21 mouse cellular contexts compared by ENCODE assay signal in the genomic region with DNA sequence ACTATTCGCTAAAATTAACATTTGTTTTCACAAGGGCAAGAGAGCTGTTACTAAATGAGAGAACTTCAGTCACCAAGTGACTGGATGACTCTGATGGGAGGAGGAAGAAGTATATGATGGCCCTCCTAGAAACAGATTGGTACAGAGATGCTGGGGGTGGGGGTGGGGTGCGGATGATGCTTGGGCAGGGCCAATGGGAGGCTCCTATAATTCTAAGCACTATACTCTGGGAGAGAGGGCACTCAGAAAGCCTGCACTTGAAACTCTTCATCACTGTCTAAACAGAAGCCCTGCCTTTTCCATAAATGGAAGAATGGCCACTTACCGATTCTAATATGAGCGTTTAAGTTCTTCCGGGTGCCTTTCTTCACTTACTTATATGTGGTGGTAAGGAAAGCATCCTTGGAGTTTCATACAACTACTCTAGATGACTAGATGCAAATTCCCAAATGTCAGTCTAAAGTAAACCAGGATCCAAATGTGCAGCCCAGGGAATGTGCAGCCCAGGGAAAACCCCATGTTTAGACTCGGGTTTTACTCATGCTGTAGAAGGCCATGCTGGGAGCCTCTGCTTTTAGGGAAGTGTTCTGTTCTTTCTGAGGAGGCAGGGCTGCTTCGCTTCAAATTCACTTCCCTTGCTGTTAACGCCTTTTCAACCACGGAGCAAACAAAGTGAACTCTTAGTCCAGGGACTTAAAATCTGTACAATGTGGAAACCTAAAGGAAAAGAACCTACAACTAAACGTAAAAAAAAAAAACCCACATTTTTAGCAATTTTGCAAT.
DNase-seq lines count a peak whose midpoint lies in the region; ATAC-seq and TF ChIP-seq lines count a peak whose summit lies in the region.
"Had no signal": no experiment of that assay in that cellular context is flagged by ENCODE, and none has a peak within 500 bp of the region (broad histone marks: within the 10 kb centered on the region; RNA-seq: fewer than 3 reads in every experiment).

No protein-coding gene starts in this region.

- H3K4me1 ChIP-seq in heart, embryonic 11.5 days (ENCODE audit: control insufficient read depth, insufficient read depth, low read length), result peaks cover 22% of the 10 kb centered on the region
- no peaks in the 10 kb centered on the region for H3K4me1 ChIP-seq in intestine, embryonic 16.5 days (ENCODE audit: control insufficient read depth, insufficient read depth, low read length)
- no peaks in the 10 kb centered on the region for H3K4me1 ChIP-seq in intestine, postnatal 0 days (replicated peaks; ENCODE audit: control insufficient read depth, insufficient read depth, low read length)
- peaks cover 6% of the 10 kb centered on the region for H3K4me1 ChIP-seq in stomach, embryonic 14.5 days (ENCODE audit: control insufficient read depth, insufficient read depth, low read length)
- H3K4me1 ChIP-seq: embryonic facial prominence, embryonic 10.5 days; forebrain, embryonic 12.5 days; hindbrain, embryonic 12.5 days; liver, embryonic 12.5 days had no signal

- 0 out of 2 replicates have a peak, but pooled peaks have one; percentile 57 for ATAC-seq in heart, embryonic 11.5 days (replicated peaks; ENCODE audit: insufficient number of reproducible peaks, low FRiP score, low TSS enrichment)
- ATAC-seq in intestine, embryonic 16.5 days, result peak; percentile 46; the same call in 1 of the 2 replicates
- ATAC-seq in intestine, postnatal 0 days, result no peak
- peak; percentile 80 for ATAC-seq in granulocyte monocyte progenitor cell, adult 5-6 weeks (replicated peaks; ENCODE audit: poor library complexity, severe bottlenecking)
- no peak; the same call in 1 of the 2 replicates for ATAC-seq in stomach, embryonic 14.5 days (ENCODE audit: insufficient number of reproducible peaks, insufficient read depth, low FRiP score, low read depth)
- ATAC-seq: liver, embryonic 12.5 days had no signal

- TF ChIP-seq CTCF in intestine, postnatal 0 days (IDR thresholded peaks at IDR 0.05; ENCODE audit: low read depth), result no peak

- no peaks in the 10 kb centered on the region for H3K9me3 ChIP-seq in heart, embryonic 11.5 days (replicated peaks; ENCODE audit: control insufficient read depth, low read length)
- H3K9me3 ChIP-seq in intestine, embryonic 16.5 days (ENCODE audit: control insufficient read depth, low read length), result no peaks in the 10 kb centered on the region
- H3K9me3 ChIP-seq in intestine, postnatal 0 days (ENCODE audit: control insufficient read depth), result no peaks in the 10 kb centered on the region
- H3K9me3 ChIP-seq in stomach, embryonic 14.5 days (ENCODE audit: control insufficient read depth, low read depth, low read length), result no peaks in the 10 kb centered on the region
- H3K9me3 ChIP-seq: embryonic facial prominence, embryonic 10.5 days; forebrain, embryonic 12.5 days; hindbrain, embryonic 12.5 days; limb, embryonic 12.5 days; liver, embryonic 12.5 days had no signal

- no peak overlapping the region for H3K4me3 ChIP-seq in heart, embryonic 11.5 days (ENCODE audit: low read depth, low read length)
- no peak overlapping the region for H3K4me3 ChIP-seq in intestine, embryonic 16.5 days (ENCODE audit: low read length)
- no peak overlapping the region for H3K4me3 ChIP-seq in intestine, postnatal 0 days (ENCODE audit: low read depth, low read length)
- H3K4me3 ChIP-seq in stomach, embryonic 14.5 days (ENCODE audit: low read depth, low read length), result no peak overlapping the region
- H3K4me3 ChIP-seq: embryonic facial prominence, embryonic 10.5 days; forebrain, embryonic 12.5 days; hindbrain, embryonic 12.5 days; limb, embryonic 12.5 days; liver, embryonic 12.5 days had no signal

- peak overlapping the region; percentile 31; the same call in 1 of the 2 replicates for H3K4me2 ChIP-seq in heart, embryonic 11.5 days
- no peak overlapping the region for H3K4me2 ChIP-seq in intestine, embryonic 16.5 days (ENCODE audit: low read depth, low read length)
- H3K4me2 ChIP-seq in intestine, postnatal 0 days (replicated peaks; ENCODE audit: low read depth), result no peak overlapping the region
- no peak overlapping the region for H3K4me2 ChIP-seq in stomach, embryonic 14.5 days (replicated peaks; ENCODE audit: low read depth, low read length)
- H3K4me2 ChIP-seq: forebrain, embryonic 12.5 days; hindbrain, embryonic 12.5 days; limb, embryonic 12.5 days; liver, embryonic 12.5 days; midbrain, embryonic 11.5 days had no signal

- H3K36me3 ChIP-seq in heart, embryonic 11.5 days (ENCODE audit: control insufficient read depth, insufficient read depth, low read length), result no peaks in the 10 kb centered on the region
- H3K36me3 ChIP-seq in intestine, embryonic 16.5 days (ENCODE audit: control insufficient read depth, insufficient read depth, low read length), result no peaks in the 10 kb centered on the region
- no peaks in the 10 kb centered on the region for H3K36me3 ChIP-seq in intestine, postnatal 0 days (ENCODE audit: control insufficient read depth, insufficient read depth)
- H3K36me3 ChIP-seq in stomach, embryonic 14.5 days (ENCODE audit: control insufficient read depth, insufficient read depth, low read length), result no peaks in the 10 kb centered on the region
- H3K36me3 ChIP-seq: embryonic facial prominence, embryonic 10.5 days; forebrain, embryonic 12.5 days; hindbrain, embryonic 12.5 days; limb, embryonic 12.5 days; liver, embryonic 12.5 days had no signal

- DNase-seq in heart, postnatal 36 days, result no peak
- no peak for DNase-seq in thymus, postnatal 10 days (ENCODE audit: low spot score in 2 of 2)
- no peak for DNase-seq in kidney, adult 9 months
- DNase-seq: adrenal gland, postnatal 36 days; cerebellum, adult 8-10 months; gastrocnemius, postnatal 25 days; lung, adult 2 months; lung, postnatal 4 days; spleen, adult 18-20 months; thymus, postnatal 25 days had no signal

- intact Hi-C loops in heart, postnatal 36 days (cut with DNase I), result no loop called here

- H3K27ac ChIP-seq in heart, embryonic 11.5 days (ENCODE audit: low read depth, low read length), result peak overlapping the region; percentile 82
- peak overlapping the region; percentile 58 for H3K27ac ChIP-seq in intestine, embryonic 16.5 days (ENCODE audit: low read length)
- no peak overlapping the region for H3K27ac ChIP-seq in intestine, postnatal 0 days (ENCODE audit: low read depth, low read length)
- H3K27ac ChIP-seq in stomach, embryonic 14.5 days (ENCODE audit: low read length), result peak overlapping the region; percentile 49; the same call in 1 of the 2 replicates
- H3K27ac ChIP-seq: embryonic facial prominence, embryonic 10.5 days; forebrain, embryonic 12.5 days; hindbrain, embryonic 12.5 days; limb, embryonic 12.5 days; liver, embryonic 12.5 days had no signal

- H3K9ac ChIP-seq in heart, embryonic 11.5 days (ENCODE audit: low read depth, low read length), result no peak overlapping the region
- no peak overlapping the region for H3K9ac ChIP-seq in intestine, embryonic 16.5 days (ENCODE audit: low read depth, low read length)
- H3K9ac ChIP-seq in intestine, postnatal 0 days (ENCODE audit: low read depth, low read length), result no peak overlapping the region
- H3K9ac ChIP-seq in stomach, embryonic 14.5 days (replicated peaks; ENCODE audit: low read depth, low read length), result no peak overlapping the region
- H3K9ac ChIP-seq: forebrain, embryonic 12.5 days; hindbrain, embryonic 12.5 days; limb, embryonic 12.5 days; liver, embryonic 12.5 days had no signal

- WGBS in heart, embryonic 11.5 days (ENCODE audit: insufficient replicate concordance), result 37% methylated on average over 10 of the region's 10 CpGs
- WGBS in intestine, embryonic 16.5 days, result 61% methylated on average over 10 of the region's 10 CpGs
- WGBS in intestine, postnatal 0 days, result 67% methylated on average over 10 of the region's 10 CpGs
- WGBS in stomach, embryonic 14.5 days, result 55% methylated on average over 10 of the region's 10 CpGs

- H3K27me3 ChIP-seq in heart, embryonic 11.5 days (ENCODE audit: control insufficient read depth, insufficient read depth, low read length), result no peaks in the 10 kb centered on the region
- no peaks in the 10 kb centered on the region for H3K27me3 ChIP-seq in intestine, embryonic 16.5 days (replicated peaks; ENCODE audit: control insufficient read depth, insufficient read depth, low read length)
- no peaks in the 10 kb centered on the region for H3K27me3 ChIP-seq in intestine, postnatal 0 days (replicated peaks; ENCODE audit: control insufficient read depth, insufficient read depth, low read length)
- no peaks in the 10 kb centered on the region for H3K27me3 ChIP-seq in stomach, embryonic 14.5 days (ENCODE audit: control insufficient read depth, insufficient read depth, low read length)
- H3K27me3 ChIP-seq: forebrain, embryonic 12.5 days; hindbrain, embryonic 12.5 days; limb, embryonic 12.5 days; liver, embryonic 12.5 days had no signal

Comparison
In these comparisons a context has a peak if more than half of its experiments do, and no peak if none do; other contexts are left out.
1. ATAC-seq: peak in heart, embryonic 11.5 days (single experiment), intestine, embryonic 16.5 days (single experiment) and granulocyte monocyte progenitor cell, adult 5-6 weeks (single experiment); none in intestine, postnatal 0 days (single experiment) and stomach, embryonic 14.5 days (single experiment).